Mouse (Mus musculus): ENCODE measurements around the gene Clnk.

Clnk gene

GRCm38 (mm10) chr5:38752749-38753148 lies 123.9 kb downstream of the Clnk start:
- DNase-seq (ENCODE audit: low read depth, low spot score): no peak

- no peak for DNase-seq (ENCODE audit: low read depth, low spot score)
Measured at GRCm38 (mm10) chr5:38708940-38709581, 167.6 kb downstream of the Clnk start.

GRCm38 (mm10) chr5:38707364-38708075 lies 169.1 kb downstream of the Clnk start:
- no peak for DNase-seq (ENCODE audit: low read depth, low spot score)

- no peak for DNase-seq (ENCODE audit: low read depth, low spot score)
Measured at GRCm38 (mm10) chr5:38702941-38703340, 173.7 kb downstream of the Clnk start.

- no peak for DNase-seq (ENCODE audit: low read depth, low spot score)
Measured at GRCm38 (mm10) chr5:38702091-38702490, 174.5 kb downstream of the Clnk start.

GRCm38 (mm10) chr5:38698466-38698865 lies 178.1 kb downstream of the Clnk start:
- no peak for DNase-seq (ENCODE audit: low read depth, low spot score)

GRCm38 (mm10) chr5:38698046-38698445 lies 178.6 kb downstream of the Clnk start:
- DNase-seq (ENCODE audit: low read depth, low spot score): no peak

GRCm38 (mm10) chr5:38696616-38697375 lies 179.8 kb downstream of the Clnk start:
- DNase-seq (ENCODE audit: low read depth, low spot score): peak; percentile 65

- DNase-seq (ENCODE audit: low read depth, low spot score): no peak
Measured at GRCm38 (mm10) chr5:38692859-38693258, 183.8 kb downstream of the Clnk start.

GRCm38 (mm10) chr5:38689186-38689585 lies 187.4 kb downstream of the Clnk start:
- no peak for DNase-seq (ENCODE audit: low read depth, low spot score)

- no peak for DNase-seq (ENCODE audit: low read depth, low spot score)
Measured at GRCm38 (mm10) chr5:38687694-38688093, 188.9 kb downstream of the Clnk start.

GRCm38 (mm10) chr5:38684164-38684911 lies 192.3 kb downstream of the Clnk start, which contains the start of gene Zfp518b:
Zfp518b (minus strand) TSS chr5:38684826.
- peak; percentile 75 for DNase-seq (ENCODE audit: low read depth, low spot score)

- DNase-seq (ENCODE audit: low read depth, low spot score): no peak
Measured at GRCm38 (mm10) chr5:38658836-38659235, 217.8 kb downstream of the Clnk start.
